Mouse (Mus musculus): ENCODE results near the gene Gm13212.
"Not testable (repeated sequence)": the region's sequence is repeated elsewhere in the genome, so short reads cannot be mapped to it uniquely, and the experiment has no call there.

Gm13212 gene

DNA sequence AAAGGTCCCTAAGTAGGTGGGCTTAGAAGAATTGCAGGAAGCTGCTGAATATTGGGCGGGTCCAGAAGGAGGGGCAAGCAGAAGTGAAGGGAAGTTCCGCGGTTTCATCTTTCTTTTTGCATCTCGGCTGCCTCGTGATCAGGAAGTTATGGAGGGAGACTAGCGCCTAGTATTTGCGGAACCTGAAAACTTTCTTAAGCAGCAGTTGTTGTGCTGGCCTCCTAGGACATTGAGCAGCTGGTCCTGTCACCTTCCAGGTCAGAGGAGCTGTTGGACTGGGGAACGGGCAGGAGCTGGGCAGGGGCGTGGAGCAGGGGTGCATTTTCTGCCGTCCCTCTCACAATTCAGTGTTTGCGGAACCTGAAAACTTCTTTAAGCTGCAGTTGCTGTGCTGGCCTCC lies at the start of gene Gm13212:
Gene Gm13212, plus strand, starts transcription at position 89 of the 400 bp plus-strand sequence.
- peak in 1 of 2 experiments; percentile 17 for DNase-seq (ENCODE audit: low read depth in 2 of 2, low spot score in 2 of 2)

DNA sequence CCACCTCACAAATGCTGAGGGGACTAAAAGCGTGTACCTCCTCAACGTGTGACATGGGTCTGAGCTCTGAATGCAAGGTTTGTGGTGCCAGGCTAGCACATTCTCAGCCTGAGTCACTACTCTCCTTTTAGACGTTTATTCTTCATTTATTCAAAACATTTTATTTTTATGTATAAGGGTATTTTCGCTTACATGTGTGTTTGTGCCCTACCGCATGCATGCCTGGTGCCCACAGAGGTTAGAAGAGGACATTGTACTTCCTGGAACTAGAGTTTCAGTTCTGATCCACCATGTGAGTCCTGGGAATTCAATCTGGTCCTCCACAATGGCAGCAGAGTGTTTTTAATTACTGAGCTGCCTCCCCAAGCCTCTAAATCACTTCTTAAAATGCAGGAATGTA lies 41.1 kb upstream of the Gm13212 start:
- DNase-seq (ENCODE audit: low read depth in 2 of 2, low spot score in 2 of 2), result not testable (repeated sequence)

DNA sequence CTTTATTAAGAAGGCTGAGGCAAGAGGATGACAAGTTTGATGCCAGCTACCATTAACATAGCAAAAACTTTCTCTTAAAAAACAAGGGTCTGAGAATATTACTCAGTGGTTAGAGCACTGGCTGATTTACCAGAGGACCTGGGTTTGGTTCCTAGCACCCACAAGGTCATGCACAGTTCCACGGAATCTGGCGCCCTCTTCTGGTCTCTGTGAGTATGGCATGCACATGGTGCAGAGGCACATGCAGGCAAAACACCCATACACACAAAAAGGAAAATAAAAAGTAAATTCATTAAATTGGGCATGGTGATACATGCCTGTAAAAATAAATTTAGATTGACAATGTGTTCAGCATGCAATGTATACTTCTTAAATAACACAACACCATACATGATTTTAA lies 39.9 kb upstream of the Gm13212 start:
- DNase-seq (ENCODE audit: low read depth in 2 of 2, low spot score in 2 of 2), result not testable (repeated sequence)

DNA sequence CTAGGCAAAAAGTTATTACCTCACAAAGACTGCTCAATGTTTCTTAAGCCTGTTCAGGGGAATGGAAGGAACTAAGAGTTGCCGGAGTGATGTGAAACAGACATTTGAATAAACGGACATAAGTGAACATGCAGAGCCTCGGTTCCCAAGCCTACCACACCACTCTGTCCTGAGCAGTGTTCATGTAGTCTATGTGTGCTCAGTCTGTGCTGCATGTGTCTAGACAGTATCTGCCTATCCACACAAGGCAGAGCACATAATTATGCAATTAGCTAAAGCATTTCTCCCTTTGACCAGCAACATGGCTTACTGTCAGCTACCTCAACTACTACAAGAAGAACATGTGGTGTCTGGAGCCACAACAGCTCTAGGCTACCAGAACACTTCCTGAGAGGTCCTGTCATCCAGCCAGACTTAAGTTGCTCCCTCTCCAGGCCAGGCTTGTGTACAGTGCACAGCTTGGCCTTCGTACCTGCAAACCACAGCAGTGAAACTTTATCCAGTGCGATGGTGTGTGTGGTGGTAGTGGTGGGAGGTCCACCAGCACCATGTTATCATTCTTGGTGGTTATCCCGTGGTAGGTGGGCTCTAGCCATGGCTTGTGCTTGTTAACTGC lies 39.1 kb upstream of the Gm13212 start:
- DNase-seq (ENCODE audit: low read depth in 2 of 2, low spot score in 2 of 2), result not testable (repeated sequence)

DNA sequence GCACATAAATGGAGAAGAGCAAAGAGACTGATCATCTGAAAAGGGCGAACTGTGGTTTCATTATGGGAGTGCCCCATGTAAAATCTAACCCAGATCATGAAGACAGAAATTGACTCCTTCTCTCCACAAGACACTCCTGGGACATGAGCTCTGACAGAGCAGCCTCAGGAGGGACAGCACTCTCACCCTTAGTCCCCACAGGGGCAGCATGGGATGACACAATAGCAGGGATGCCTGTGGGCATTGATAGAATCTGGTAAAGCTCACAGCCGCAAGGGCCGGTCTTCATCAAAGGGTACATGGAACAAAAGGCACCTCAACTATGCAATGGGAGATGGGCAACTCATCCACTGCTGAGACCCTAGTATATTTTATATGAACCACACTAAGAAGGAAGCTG lies 38.5 kb upstream of the Gm13212 start:
- DNase-seq (ENCODE audit: low read depth in 2 of 2, low spot score in 2 of 2), result not testable (repeated sequence)

DNA sequence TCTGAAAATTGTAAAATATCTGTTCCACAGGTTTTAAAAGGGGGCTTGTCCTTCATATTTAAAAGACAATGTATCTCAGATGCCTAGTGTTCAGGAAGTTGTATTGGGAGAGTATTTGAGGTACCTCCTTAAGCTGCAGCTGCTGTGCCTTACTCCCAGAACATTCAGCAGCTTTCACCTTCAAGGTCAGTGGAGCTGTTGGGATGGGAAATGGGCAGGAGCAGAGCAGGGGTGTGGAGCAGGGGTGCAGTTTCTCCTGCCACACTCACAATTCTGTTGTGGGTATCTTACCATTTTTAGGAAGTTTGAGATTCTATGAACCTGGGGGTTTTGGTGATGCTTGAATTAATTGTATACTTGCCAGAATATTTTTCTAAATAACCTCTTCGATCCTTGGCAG lies 28.3 kb upstream of the Gm13212 start:
- DNase-seq (ENCODE audit: low read depth in 2 of 2, low spot score in 2 of 2), result no peak

DNA sequence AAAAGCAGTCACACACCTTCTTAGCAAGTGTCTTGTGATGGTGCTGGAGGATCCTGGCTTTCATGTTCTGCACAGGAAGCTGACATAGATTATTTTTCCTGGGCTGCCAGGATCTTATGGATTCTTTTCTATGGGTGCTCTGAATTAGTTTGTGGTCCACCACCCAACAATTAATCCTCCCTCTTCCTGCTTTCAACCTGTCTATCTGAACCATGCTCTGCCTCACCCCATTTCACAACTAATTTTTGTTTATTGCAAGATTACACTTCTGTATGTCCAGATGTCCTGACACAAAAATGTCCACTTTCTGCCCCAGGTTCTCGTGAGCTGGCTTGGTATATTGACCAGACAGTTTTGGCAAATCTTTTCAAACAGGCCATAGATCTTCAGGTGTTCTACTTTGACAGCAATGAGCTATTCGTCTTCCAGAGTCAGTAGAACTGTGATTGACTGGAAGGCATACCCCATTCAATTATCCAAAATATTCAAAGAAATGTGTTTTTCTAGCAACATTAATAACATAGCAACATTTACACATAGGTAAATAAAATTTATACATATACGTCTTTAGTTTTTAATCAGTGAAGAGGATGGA lies 25.4 kb upstream of the Gm13212 start:
- DNase-seq (ENCODE audit: low read depth in 2 of 2, low spot score in 2 of 2), result no peak

DNA sequence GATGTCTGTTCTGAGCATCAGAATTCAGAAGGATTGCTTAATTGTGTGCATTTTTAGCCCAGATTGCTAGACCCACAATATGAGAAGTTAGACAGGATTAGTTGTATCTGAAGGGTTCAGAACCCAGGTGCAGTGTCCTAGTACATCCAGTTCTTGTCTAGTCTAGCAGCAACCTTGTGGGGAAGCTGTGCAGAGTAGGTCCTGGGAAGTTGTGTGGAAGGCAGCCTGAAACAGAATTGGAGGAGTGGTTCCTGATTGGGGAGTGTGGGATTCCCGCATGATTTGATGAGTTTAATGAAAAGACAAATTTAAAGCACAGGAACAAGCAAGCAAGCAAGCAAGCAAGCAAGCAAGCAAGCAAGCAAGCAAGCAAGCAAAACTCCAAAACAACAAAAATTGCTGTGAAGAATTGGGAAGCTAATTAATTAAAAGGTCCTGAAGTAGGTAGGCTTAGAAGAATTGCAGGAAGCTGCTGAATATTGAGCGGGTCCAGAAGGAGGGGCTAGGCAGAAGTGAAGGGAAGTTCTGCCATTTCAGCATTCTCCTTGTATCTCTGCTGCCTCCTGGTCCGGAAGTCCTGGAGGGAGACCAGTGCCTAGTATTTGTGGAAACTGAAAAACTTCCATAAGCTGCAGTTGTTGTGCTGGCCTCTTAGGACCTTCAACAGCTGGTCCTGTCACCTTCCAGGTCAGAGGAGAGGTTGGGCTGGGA lies 20.7 kb upstream of the Gm13212 start:
- DNase-seq (ENCODE audit: low read depth in 2 of 2, low spot score in 2 of 2), result no peak

DNA sequence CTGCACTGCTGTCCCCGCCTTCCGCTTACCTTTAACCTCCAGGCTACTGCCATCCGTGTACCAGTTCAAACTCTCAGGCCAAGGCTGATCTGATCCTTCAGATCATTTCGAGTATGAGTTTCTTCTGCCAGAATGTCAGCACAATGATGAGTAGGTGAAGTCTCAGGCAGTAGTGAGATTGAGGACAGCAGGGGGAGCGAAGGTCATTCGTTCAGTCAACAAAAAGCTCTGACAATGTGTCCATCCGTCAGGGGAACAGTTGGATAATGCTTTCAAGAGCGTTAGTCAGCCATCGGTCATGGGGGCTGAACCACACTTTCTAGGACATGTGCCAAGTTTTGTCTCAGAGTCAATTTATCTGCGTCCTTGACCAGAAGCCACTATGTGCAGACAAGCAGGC lies 14.5 kb upstream of the Gm13212 start:
- not testable (repeated sequence) for DNase-seq (ENCODE audit: low read depth in 2 of 2, low spot score in 2 of 2)

DNA sequence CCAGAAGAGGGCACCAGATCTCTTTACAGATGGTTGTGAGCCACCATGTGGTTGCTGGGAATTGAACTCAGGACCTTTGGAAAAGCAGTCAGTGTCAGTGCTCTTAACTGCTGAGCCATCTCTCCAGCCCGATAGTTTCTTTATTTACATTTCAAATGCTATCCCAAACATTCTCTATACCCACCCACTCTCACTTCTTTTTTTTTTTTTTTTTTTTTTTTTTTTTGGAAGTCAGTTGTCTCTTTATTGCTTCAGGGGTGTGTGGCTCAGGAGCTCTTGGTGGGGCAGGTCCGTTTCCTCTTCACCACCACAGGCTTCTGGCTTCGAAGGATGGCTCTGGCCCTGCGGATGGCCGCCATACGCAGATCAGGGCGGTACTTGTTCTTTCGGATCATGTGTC lies 8.3 kb upstream of the Gm13212 start:
- not testable (repeated sequence) for DNase-seq (ENCODE audit: low read depth in 2 of 2, low spot score in 2 of 2)

DNA sequence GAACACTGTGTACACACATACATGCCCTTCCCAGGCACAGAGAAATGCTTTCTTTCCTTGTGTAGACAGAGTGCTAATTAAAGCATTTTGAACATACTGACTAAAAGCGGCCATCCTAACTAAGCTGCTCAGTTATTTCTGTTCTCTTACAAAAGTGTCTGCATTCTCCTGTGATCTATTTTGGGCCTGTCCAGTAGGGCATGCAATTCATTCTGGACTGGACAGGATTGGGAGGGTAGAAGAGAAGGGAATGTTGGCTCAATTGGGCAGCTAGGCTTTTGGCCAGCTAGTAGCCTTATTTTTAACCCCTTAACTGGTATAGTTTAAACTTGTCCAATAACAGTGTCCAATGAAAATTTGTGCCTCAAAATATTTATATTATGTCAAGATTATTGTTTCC lies 4.6 kb upstream of the Gm13212 start:
- not testable (repeated sequence) for DNase-seq (ENCODE audit: low read depth in 2 of 2, low spot score in 2 of 2)

DNA sequence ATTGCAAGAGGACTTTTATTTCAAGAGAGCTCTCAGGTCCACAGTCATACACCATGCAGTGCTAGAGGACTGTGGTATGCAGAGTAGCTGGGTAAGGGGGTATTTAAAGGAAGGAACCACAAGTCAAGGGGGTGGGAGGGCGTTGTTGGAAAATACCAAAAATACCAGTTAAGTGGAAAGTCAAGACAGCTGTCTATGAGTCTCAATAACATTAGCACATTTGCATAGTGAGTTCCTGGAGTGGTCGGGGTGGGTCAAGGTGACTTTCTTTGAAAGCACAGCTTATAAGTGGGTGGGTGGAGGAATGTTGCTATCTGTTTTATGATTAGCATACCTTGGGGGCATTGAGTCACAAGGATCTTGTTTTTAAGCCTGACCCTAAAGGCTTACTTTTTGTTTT lies 1.1 kb downstream of the Gm13212 start:
- not testable (repeated sequence) for DNase-seq (ENCODE audit: low read depth in 2 of 2, low spot score in 2 of 2)

DNA sequence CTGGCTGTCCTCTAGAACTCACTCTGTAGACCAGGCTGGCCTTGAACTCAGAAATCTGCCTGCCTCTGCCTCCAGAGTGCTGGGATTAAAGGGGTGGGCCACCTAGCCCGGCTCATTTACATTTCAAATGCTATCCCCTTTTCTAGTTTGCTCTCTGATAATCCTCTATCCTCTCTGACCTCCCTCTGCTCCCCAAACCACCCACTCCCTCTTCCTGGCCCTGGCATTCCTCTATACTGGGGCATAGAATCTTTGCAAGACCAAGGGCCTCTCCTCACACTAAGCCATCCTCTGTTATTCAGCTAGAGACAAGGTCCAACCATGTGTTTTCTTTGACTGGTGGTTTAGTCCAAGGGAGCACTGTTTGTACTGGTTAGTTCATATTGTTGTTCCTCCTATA lies 9.2 kb downstream of the Gm13212 start:
- not testable (repeated sequence) for DNase-seq (ENCODE audit: low read depth in 2 of 2, low spot score in 2 of 2)

DNA sequence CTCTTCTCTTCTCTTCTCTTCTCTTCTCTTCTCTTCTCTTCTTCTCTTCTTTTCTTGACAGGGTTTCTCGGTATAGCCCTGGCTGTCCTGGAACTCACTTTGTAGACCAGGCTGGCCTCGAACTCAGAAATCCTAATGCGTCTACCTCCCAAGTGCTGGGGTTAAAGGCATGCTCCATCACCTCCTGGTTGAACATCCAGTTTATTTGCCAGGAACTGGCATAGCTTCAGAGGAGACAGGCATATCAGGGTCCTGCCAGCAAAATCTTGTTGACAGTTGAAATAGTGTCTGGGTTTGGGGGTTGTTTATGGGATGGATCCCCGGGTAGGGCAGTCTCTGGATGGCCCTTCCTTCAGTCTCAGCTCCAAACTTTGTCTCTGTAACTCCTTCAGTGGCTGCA lies 9.8 kb downstream of the Gm13212 start:
- not testable (repeated sequence) for DNase-seq (ENCODE audit: low read depth in 2 of 2, low spot score in 2 of 2)

DNA sequence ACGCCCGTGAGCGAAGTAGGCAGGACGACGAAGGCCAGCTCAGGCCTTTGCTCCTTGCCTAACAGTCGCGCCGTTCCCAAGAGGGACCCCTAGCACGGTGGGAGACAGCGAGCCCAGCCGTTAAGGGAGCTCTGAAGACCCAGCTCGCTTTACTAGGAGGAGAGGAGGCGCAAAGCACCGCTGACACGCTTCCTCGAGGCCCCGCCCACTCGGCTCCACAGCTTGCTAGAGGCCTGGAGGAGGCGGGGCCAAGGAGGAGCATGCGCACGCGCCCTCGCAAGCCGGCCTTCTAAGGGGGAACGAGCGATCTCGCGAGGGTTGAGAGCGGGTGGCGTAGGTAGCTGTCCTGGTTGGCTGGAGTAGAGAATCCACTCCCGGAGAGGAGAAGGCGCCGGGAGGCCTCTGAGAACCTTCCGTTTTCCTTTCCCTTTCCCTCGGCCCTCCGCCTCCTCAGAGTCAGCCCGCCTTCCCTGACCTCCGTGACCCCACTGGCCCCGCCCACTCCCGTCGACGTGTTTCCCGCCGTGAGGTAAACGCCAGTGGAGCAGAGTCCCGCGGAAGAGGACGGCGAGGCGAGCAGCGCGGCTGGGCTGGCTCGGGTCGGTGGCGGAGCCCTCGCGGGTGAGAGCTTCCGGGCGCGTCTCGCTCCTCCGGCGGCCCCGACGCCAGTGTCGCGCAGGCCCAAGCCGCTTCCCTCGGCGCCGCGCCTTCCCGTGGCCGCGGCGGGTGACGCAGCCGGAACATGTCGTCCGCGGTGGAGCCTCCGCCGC lies 55.6 kb downstream of the Gm13212 start:
- DNase-seq (ENCODE audit: low read depth in 2 of 2, low spot score in 2 of 2), result not testable (repeated sequence)

DNA sequence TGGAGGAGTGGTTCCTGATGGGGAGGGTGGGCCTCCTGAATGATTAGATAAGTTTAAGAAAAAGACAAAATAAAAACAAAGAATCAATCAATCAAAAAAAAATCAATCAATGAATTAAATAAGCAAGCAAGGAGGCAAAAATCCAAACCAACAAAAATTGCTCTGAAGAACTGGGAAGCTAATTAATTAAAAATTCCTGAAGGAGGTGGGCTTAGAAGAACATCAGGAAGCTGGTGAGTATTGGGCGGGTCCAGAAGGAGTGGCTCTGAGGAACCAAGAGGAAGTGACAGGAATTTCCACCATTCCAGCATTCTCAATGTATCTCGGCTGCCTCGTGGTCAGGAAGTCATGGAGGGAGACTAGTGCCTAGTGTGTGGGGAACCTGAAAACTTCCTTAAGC lies 85.4 kb downstream of the Gm13212 start, which contains the start of gene Zfp980:
Gene Zfp980, plus strand, starts transcription at position 301 of the 400 bp plus-strand sequence.
- DNase-seq (ENCODE audit: low read depth in 2 of 2, low spot score in 2 of 2), result not testable (repeated sequence)

DNA sequence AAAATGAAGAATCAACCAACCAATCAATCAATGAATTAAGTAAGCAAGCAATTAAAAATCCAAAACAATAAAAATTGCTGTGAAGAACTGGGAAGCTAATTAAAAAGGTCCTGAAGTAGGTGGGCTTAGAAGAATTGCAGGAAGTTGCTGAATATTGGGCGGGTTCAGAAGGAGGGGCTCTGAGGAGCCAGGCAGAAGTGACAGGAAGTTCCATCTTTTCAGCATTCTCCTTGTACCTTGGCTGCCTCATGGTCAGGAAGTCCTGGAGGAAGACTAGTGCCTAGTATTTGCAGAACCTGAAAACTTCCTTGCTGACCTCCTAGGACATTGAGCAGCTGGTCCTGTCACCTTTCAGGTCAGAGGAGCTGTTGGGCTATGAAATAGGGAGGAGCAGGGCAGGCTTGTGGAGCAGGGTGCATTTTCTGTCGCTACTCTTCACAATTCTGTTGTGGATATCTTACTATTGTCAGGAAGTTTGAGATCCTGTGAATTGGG lies 89.4 kb downstream of the Gm13212 start:
- not testable (repeated sequence) for DNase-seq (ENCODE audit: low read depth in 2 of 2, low spot score in 2 of 2)

Data from CD8-positive naive resting alpha-beta T cell, adult 2 months (primary cell).